Mouse (Mus musculus): ENCODE measurements at regions not wholly inside any gene's neighbourhood (a gene's known extent, or its start where the extent isn't known, plus 50 kb on each side); places are given as distances from the start of the nearest gene placed in this dataset.

DNA sequence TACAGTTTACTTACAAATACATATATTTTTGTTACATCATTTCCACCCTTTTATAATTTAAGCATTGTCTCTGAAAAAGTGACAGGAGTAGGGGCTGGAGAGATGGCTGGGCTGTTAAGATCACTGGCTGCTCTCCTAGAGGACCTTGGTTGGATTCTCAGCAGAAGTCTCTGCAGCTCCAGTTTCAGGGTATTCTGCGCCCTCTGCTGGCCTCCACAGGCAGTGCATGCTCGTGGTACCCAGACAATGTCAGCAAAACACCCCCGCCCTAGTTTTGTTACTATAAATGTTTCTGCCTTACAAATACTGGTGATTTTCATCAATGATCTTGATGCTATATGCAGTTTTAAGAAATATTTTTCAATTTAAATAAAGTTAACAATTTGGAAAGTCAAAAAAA lies 190.7 kb upstream of the Tas2r134 start:
- peak; percentile 91 for DNase-seq (ENCODE audit: low spot score, missing footprints)
- no peak for ATAC-seq (ENCODE audit: low FRiP score)
- 36% methylated on average over 3 of the region's 3 CpGs for WGBS
- Histone ChIP-seq H3K4me2 (no peak overlapping the region), H3K27me3 (ENCODE audit: control insufficient read depth, insufficient read depth, low read length) (no peaks in the 10 kb centered on the region), H3K27ac (ENCODE audit: low read depth, low read length) (no peak overlapping the region), H3K9me3 (ENCODE audit: control insufficient read depth, low read length) (no peaks in the 10 kb centered on the region), H3K4me3 (ENCODE audit: low read depth, low read length) (no peak overlapping the region), H3K4me1 (ENCODE audit: control insufficient read depth, insufficient read depth, low read length) (no peaks in the 10 kb centered on the region), H3K36me3 (ENCODE audit: control insufficient read depth, insufficient read depth, low read length) (no peaks in the 10 kb centered on the region), H3K9ac (ENCODE audit: low read length) (no peak overlapping the region)

DNA sequence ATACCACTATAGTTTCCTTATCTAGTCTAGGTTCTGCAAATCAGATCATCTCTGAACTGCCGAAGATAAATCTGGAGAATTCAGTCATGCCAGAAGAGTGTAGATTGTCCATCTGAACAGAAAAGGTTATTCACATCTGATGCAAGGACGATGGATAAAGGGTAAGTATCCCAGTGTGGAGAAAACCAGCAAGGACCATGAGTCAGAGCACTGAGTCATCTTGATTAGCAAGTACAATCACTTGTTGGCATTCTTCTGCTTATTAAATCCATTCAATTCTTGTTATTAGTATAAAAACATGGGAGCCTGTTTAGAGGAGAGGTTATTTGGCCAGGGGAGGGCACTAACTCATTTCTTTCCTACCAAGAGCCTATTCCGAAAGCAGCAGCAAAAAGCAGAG lies 195.7 kb upstream of the Tas2r134 start:
- Histone ChIP-seq H3K4me3 (ENCODE audit: low read depth, low read length) (no peak overlapping the region), H3K9me3 (ENCODE audit: control insufficient read depth, low read length) (no peaks in the 10 kb centered on the region), H3K27me3 (ENCODE audit: control insufficient read depth, insufficient read depth, low read length) (no peaks in the 10 kb centered on the region), H3K27ac (ENCODE audit: low read depth, low read length) (no peak overlapping the region), H3K4me2 (no peak overlapping the region), H3K36me3 (ENCODE audit: control insufficient read depth, insufficient read depth, low read length) (no peaks in the 10 kb centered on the region), H3K4me1 (ENCODE audit: control insufficient read depth, insufficient read depth, low read length) (no peaks in the 10 kb centered on the region), H3K9ac (ENCODE audit: low read length) (no peak overlapping the region)
- no peak for DNase-seq (ENCODE audit: low spot score, missing footprints)
- no peak for ATAC-seq (ENCODE audit: low FRiP score)
- 94% methylated on average over 3 of the region's 3 CpGs for WGBS

DNA sequence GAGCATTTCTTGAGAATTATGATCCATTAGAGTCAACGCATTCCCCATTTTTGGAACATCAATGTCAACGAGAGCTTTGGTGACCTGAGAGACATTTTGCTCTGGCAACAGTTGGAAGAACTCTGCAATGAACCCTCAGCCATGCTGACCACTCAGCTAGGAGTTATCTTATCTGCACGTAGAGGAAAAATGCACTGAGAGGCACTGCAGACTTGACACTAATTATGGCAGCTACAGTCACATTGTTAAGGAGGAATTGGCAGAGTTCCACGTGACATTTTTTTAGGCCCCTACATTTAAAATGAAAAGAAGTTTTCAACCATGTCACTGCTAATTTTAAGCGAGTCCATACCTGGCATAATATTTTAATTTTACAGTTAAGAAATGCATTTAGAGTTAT lies 197.6 kb upstream of the Tas2r134 start:
- WGBS = 90% methylated on average over 5 of the region's 5 CpGs

DNA sequence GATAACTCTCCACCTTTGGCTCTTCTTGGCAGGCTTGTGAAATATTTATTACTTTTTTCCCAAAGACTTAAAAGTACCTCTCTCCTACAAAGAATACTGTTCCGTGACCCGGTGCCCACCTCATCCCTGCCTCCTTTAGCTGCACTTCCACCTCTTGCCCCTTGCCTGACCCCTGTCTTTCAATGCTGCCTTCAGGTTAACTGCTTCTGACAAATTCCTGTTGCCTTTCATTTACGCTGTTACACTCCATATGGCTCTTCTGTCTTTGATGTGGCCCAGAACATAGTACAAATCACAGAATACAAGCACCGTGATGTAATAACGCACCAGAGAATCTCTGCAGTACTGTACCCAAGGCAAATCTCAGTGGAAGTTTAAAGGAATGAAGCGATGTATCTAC lies 204.9 kb upstream of the Tas2r134 start:
- no peak overlapping the region for H3K9ac ChIP-seq (ENCODE audit: low read length)
- no peaks in the 10 kb centered on the region for H3K36me3 ChIP-seq (ENCODE audit: control insufficient read depth, insufficient read depth, low read length)
- H3K4me2 ChIP-seq = no peak overlapping the region
- H3K9me3 ChIP-seq (ENCODE audit: control insufficient read depth, low read length) = no peaks in the 10 kb centered on the region
- no peak for DNase-seq (ENCODE audit: low spot score, missing footprints)
- ATAC-seq (ENCODE audit: low FRiP score) = no peak
- no peak overlapping the region for H3K4me3 ChIP-seq (ENCODE audit: low read depth, low read length)
- H3K27ac ChIP-seq (ENCODE audit: low read depth, low read length) = no peak overlapping the region
- H3K4me1 ChIP-seq (ENCODE audit: control insufficient read depth, insufficient read depth, low read length) = no peaks in the 10 kb centered on the region
- WGBS = 71% methylated on average over 6 of the region's 6 CpGs
- no peaks in the 10 kb centered on the region for H3K27me3 ChIP-seq (ENCODE audit: control insufficient read depth, insufficient read depth, low read length)

More for the DNA sequence above, 197.6 kb upstream of the Tas2r134 start:
- Histone ChIP-seq H3K4me1 (ENCODE audit: control insufficient read depth, insufficient read depth, low read length) (no peaks in the 10 kb centered on the region), H3K36me3 (ENCODE audit: control insufficient read depth, insufficient read depth, low read length) (no peaks in the 10 kb centered on the region), H3K27me3 (ENCODE audit: control insufficient read depth, insufficient read depth, low read length) (no peaks in the 10 kb centered on the region), H3K9ac (ENCODE audit: low read length) (no peak overlapping the region), H3K4me2 (no peak overlapping the region), H3K9me3 (ENCODE audit: control insufficient read depth, low read length) (no peaks in the 10 kb centered on the region), H3K27ac (ENCODE audit: low read depth, low read length) (no peak overlapping the region), H3K4me3 (ENCODE audit: low read depth, low read length) (no peak overlapping the region)
- ATAC-seq (ENCODE audit: low FRiP score) = no peak
- no peak for DNase-seq (ENCODE audit: low spot score, missing footprints)

DNA sequence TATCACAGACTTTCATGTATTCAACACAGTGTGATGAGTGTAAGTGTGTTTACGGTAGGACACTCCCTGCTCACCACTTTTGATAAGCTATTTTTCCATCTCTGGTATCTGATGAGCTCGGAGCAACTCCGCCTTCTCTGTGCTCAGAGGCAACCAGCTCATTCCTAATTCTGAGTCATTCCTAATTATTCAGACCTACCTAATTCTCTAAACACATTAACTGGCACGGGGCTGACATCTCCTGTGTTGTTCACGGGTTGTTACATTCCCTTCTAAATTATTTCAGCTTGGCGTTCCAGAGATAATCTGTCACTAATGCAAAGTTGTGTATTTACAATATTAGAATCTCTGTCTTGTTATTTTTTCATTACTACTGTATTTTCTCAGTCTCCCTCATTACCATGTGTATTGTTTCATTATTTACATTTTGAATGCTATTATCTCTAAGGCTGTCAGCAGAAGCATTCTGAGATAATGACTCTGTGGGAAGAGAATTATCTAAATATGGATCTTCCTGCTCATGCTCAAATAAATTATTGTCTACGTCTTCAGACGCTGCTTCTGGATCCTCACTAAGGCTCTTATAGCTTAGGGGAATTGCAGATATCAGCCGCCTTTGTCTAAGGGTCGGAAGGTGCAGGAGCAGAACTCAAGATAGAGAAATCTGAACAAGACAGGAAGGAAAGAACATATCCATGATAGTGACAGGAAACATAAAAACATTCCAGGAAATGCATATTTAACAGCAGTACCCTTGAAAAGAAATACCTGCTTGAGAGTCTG lies 209.2 kb upstream of the Tas2r134 start:
- DNase-seq (ENCODE audit: low spot score, missing footprints) (no peak), ATAC-seq (ENCODE audit: low FRiP score) (no peak)
- H3K27ac ChIP-seq (ENCODE audit: low read depth, low read length) = no peak overlapping the region

DNA sequence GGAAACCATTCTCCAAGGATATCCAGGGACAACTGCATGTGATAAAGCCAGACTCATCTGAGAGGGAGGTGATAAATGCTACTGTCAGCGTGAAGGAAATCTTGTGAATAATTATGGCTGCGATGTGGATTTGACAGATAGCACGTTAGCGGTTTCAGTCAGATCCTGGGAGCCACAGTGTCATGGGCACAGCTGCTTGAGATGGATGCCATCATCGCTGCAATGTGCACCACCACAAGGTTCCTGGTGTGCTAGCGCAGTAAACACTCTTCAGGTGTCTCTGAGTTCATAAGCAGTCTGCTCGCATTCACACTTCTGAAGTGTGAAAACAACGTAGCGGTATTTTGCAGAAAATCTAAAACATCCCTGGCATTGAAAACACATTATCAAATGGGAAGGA lies 238.9 kb upstream of the Tas2r134 start:
- Histone ChIP-seq H3K9me3 (ENCODE audit: control insufficient read depth, low read length) (no peaks in the 10 kb centered on the region), H3K4me3 (ENCODE audit: low read depth, low read length) (no peak overlapping the region), H3K4me2 (no peak overlapping the region), H3K4me1 (ENCODE audit: control insufficient read depth, insufficient read depth, low read length) (no peaks in the 10 kb centered on the region), H3K27ac (ENCODE audit: low read depth, low read length) (no peak overlapping the region), H3K36me3 (ENCODE audit: control insufficient read depth, insufficient read depth, low read length) (no peaks in the 10 kb centered on the region), H3K9ac (ENCODE audit: low read length) (no peak overlapping the region), H3K27me3 (ENCODE audit: control insufficient read depth, insufficient read depth, low read length) (no peaks in the 10 kb centered on the region)
- ATAC-seq (ENCODE audit: low FRiP score) (no peak), DNase-seq (ENCODE audit: low spot score, missing footprints) (no peak)
- WGBS = 93% methylated on average over 9 of the region's 9 CpGs

More for the DNA sequence above, 209.2 kb upstream of the Tas2r134 start:
- no peak overlapping the region for H3K4me3 ChIP-seq (ENCODE audit: low read depth, low read length)
- H3K27me3 ChIP-seq (ENCODE audit: control insufficient read depth, insufficient read depth, low read length) = no peaks in the 10 kb centered on the region
- H3K9ac ChIP-seq (ENCODE audit: low read length) = no peak overlapping the region
- H3K4me1 ChIP-seq (ENCODE audit: control insufficient read depth, insufficient read depth, low read length) = no peaks in the 10 kb centered on the region
- no peaks in the 10 kb centered on the region for H3K9me3 ChIP-seq (ENCODE audit: control insufficient read depth, low read length)
- 82% methylated on average over 10 of the region's 10 CpGs for WGBS
- no peaks in the 10 kb centered on the region for H3K36me3 ChIP-seq (ENCODE audit: control insufficient read depth, insufficient read depth, low read length)
- H3K4me2 ChIP-seq = no peak overlapping the region

DNA sequence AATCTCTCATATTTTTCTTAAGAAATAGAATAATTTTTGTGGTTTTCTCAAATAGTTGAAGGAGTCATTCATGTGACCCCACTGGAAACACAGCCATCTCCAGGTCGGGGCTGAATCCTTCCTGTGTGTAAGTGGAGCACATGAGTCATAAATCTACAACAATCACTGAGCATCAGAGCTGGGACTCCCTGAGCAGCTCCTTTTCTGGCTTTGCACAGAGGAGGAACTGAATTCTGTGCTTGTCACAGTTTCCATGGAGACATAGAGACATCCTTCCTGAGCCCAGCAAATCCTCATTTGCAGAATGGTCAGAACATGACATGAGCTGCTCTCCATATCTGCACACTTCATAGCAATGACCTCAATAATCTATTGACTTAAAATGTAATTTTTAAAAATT lies 238.2 kb upstream of the Rnd3 start:
- no peak overlapping the region for H3K4me2 ChIP-seq
- no peak overlapping the region for H3K4me3 ChIP-seq (ENCODE audit: low read depth, low read length)
- no peak for DNase-seq (ENCODE audit: low spot score, missing footprints)
- no peak overlapping the region for H3K27ac ChIP-seq (ENCODE audit: low read depth, low read length)
- 59% methylated on average over 1 of the region's 1 CpGs for WGBS
- H3K36me3 ChIP-seq (ENCODE audit: control insufficient read depth, insufficient read depth, low read length) = no peaks in the 10 kb centered on the region
- ATAC-seq (ENCODE audit: low FRiP score) = no peak
- no peaks in the 10 kb centered on the region for H3K4me1 ChIP-seq (ENCODE audit: control insufficient read depth, insufficient read depth, low read length)
- H3K9me3 ChIP-seq (ENCODE audit: control insufficient read depth, low read length) = no peaks in the 10 kb centered on the region
- H3K27me3 ChIP-seq (ENCODE audit: control insufficient read depth, insufficient read depth, low read length) = no peaks in the 10 kb centered on the region
- H3K9ac ChIP-seq (ENCODE audit: low read length) = no peak overlapping the region

DNA sequence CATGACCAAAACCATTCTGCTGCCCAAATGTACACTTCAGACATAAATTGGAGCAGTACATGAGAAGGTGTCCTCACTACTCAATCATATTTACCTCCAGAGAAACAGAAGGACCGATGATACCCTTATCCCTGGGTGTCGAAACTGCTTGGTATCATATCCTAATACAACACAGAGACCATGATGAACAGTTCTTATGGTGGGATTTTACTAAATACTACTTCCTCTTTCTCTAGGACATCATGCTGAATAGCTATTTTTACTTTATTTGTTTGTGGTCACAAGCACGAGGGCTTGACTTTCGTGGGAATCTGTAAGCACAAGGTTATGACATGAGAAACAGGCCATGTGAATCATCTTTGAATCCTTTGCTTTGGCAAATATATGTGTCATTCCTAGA lies 227.7 kb upstream of the Rnd3 start:
- no peak overlapping the region for H3K4me2 ChIP-seq
- DNase-seq (ENCODE audit: low spot score, missing footprints) = no peak
- H3K36me3 ChIP-seq (ENCODE audit: control insufficient read depth, insufficient read depth, low read length) = no peaks in the 10 kb centered on the region
- no peaks in the 10 kb centered on the region for H3K9me3 ChIP-seq (ENCODE audit: control insufficient read depth, low read length)
- H3K27me3 ChIP-seq (ENCODE audit: control insufficient read depth, insufficient read depth, low read length) = no peaks in the 10 kb centered on the region
- H3K27ac ChIP-seq (ENCODE audit: low read depth, low read length) = no peak overlapping the region
- H3K9ac ChIP-seq (ENCODE audit: low read length) = no peak overlapping the region
- 86% methylated on average over 4 of the region's 4 CpGs for WGBS
- H3K4me1 ChIP-seq (ENCODE audit: control insufficient read depth, insufficient read depth, low read length) = no peaks in the 10 kb centered on the region
- no peak for ATAC-seq (ENCODE audit: low FRiP score)
- H3K4me3 ChIP-seq (ENCODE audit: low read depth, low read length) = no peak overlapping the region

DNA sequence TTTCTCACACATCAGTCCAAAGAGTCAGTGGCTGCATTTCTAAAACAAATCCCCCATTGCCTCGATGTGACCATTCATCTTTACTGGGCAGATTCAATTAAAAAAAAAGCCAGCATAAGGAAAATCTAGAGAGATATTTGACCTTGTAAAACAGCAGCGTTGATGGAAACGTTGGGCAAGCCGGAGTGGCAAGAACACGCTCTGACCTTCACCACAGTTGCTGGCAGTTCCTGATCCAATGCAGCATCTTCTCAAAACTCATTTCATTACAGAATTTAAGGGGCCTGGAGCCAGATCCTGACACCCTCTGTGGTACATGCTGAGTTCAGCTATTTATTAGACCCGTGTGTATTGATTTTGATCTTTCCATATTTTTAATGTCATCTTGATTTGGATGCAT lies 225.7 kb upstream of the Rnd3 start:
- no peak overlapping the region for H3K9ac ChIP-seq (ENCODE audit: low read length)
- no peaks in the 10 kb centered on the region for H3K36me3 ChIP-seq (ENCODE audit: control insufficient read depth, insufficient read depth, low read length)
- H3K4me2 ChIP-seq = no peak overlapping the region
- WGBS = 94% methylated on average over 6 of the region's 6 CpGs
- no peaks in the 10 kb centered on the region for H3K4me1 ChIP-seq (ENCODE audit: control insufficient read depth, insufficient read depth, low read length)
- no peak overlapping the region for H3K4me3 ChIP-seq (ENCODE audit: low read depth, low read length)
- no peak overlapping the region for H3K27ac ChIP-seq (ENCODE audit: low read depth, low read length)
- no peaks in the 10 kb centered on the region for H3K9me3 ChIP-seq (ENCODE audit: control insufficient read depth, low read length)
- DNase-seq (ENCODE audit: low spot score, missing footprints) = no peak
- ATAC-seq (ENCODE audit: low FRiP score) = no peak
- H3K27me3 ChIP-seq (ENCODE audit: control insufficient read depth, insufficient read depth, low read length) = no peaks in the 10 kb centered on the region
